Mouse (Mus musculus) thymus, adult 2 months (tissue): Measurements from ENCODE around the gene Scaf11.

Source experiments
- CTCF ChIP-seq: fragments of 200-500 bp; IDR thresholded peaks from 2 replicates; pipeline ENCODE4 v1.5.1; 2012; ENCODE audit warnings: mild to moderate bottlenecking, control low read depth, low read length, moderate library complexity, borderline replicate concordance; ENCODE audit not compliant: control insufficient read depth, poor library complexity, insufficient read depth; ENCODE audit errors: extremely low read depth
- POLR2A ChIP-seq: fragments of 200-500 bp; IDR thresholded peaks from 2 replicates; pipeline ENCODE4 v1.6.1; 2012; ENCODE audit warnings: mild to moderate bottlenecking, low read length, control low read depth, moderate library complexity; ENCODE audit not compliant: control insufficient read depth, poor library complexity, insufficient read depth; ENCODE audit errors: extremely low read depth

DNA sequence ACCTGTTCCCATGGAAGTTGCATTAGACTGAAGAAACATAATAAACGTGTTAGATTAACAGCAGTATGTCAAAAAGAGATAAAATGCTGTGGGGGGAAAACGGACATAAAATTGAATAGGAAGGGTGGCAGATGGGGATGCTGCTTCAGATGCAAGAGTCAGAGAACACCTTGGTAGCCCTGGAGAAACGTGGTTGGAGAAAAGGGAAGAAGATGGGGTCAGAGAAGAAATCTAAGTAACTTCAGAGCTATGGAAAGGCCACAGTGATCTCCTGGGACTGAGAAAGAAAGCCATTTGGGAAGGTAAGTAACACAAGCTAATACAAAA is 3.3 kb downstream of the Scaf11 start:
- TF ChIP-seq POLR2A = no peak
- no peak for TF ChIP-seq CTCF
